Mouse (Mus musculus) T-helper 17 cell (primary cell): ENCODE results near the gene Zbtb21.
"Not testable (repeated sequence)": the region's sequence is repeated elsewhere in the genome, so short reads cannot be mapped to it uniquely, and the experiment has no call there.

Source experiments
- in situ Hi-C, 2 experiments: fragments of 300-600 bp; cut with MboI, MseI; formaldehyde crosslinking; loops; 1 replicate in 1 of 2; 2 replicates in 1 of 2; pipeline ENCODE4 v1.15.1; 2025; ENCODE audit warnings: high pct_unique_total_duplicates in 2 of 2

The Zbtb21 gene

DNA sequence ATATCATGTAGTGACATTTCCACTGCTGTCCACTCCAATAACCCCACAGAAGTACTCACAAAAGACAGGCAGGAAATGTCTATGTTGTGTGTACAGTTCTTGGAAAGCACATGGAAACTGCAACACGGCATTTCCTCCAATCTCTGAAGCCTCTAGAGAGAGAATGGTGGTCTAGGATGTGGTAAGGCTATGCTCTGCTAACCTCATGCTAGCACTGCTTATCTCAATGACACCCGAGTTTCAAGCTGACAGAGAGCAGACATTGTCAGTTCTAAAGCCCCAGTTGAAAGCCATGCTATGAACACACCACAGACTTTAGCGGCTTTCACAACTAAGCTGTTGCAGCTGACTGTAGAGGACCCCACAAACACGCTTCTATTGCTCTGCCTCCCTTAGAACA is 13.6 kb downstream of the Zbtb21 start:
- in situ Hi-C loops = no loop called here

DNA sequence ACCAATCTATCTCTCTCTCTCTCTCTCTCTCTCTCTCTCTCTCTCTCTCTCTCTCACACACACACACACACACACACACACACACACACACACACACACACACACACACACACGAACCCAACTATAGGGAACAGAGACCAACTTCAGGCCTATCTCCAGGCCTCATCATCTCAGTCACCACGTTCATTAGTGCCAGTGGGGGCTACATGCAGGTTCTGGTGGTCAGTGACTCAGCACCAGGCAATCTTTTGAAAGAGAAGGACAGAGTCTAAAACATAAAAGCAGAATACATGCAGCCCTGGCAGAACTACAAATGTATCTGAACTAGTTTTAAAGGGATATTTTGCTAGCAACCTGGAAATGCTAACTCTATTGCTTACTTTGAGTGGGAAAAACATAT is 15.4 kb downstream of the Zbtb21 start:
- in situ Hi-C loops = not testable (repeated sequence)

DNA sequence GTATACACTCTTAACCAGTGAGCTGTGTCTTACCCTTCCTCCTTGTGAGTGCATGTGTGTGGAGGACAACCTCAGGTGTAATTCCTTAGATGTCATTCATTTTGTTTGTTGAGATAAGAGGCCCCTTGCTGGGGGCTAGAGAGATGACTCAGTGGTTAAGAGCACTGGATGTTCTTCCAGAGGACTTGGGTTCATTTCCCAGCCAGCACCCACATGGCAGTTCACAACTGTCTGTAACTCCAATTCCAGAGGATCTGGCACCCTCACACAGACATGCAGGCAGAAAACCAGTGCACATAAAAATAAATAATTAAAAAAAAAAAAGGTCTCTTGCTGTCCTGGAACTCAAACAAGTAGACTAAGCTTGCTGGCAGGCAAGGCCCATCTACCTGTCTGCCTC is 20.6 kb downstream of the Zbtb21 start:
- in situ Hi-C loops = no loop called here

DNA sequence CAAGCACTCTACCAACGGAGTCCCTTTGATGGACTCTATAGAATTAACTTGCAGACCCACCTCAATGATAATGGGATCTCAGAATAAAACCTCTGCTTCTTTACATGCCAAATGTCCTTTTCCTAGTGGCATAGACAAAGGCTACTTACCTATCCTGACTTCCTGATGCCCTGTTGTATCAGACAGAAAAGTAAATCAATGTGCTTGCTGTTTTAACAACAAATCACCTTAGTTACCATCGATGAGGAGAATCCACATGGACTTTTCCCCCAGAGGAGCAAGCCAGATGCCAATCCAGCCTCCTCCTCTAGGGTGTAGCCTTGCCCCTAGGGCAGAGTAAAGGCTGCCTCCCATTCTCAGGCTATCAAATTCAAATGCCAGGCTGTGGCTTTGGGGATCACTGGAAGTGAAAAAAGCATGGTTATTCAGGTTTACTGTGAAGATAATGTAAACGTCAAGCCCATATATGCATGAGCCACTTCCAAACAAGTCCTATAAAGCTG is 21.9 kb downstream of the Zbtb21 start:
- in situ Hi-C loops = no loop called here

DNA sequence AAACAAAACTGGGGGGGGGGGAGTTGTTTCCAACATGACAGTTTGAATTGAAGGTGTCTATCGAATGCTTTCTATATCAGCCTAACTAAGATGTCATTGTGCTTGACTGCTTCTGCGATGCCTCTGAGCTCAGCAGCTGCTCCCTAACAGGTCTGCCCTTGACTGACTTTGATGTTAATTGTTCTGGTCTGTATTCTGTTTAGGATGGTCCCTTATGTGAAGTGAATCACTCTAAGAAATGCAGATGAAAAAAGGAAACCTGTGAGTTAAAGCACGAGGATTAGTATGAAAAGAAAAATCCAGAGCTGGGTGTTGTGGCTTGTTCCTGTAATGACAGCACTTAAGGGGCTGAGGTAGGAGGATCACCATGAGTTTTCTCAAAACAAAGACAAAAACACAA is 26.6 kb downstream of the Zbtb21 start:
- in situ Hi-C loops = no loop called here

DNA sequence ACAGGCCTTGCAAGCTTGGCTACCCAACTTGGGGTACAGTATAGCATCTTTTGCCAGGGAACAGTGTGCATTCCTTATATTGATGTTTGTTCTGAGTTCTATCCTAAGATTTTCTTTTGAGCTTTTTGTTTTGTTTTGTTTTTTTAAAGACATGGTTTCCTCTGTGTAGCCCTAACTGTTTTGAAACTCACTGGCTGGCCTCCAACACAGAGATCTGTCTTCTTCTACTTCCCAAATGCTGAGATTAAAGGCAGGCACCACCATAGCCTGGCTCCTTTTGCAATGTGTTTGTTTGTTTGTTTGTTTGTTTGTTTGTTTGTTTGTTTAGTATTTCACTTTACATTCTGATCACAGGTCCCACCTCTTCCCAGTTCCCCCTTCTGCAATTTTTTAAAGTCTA is 32.2 kb downstream of the Zbtb21 start:
- in situ Hi-C loops = no loop called here

DNA sequence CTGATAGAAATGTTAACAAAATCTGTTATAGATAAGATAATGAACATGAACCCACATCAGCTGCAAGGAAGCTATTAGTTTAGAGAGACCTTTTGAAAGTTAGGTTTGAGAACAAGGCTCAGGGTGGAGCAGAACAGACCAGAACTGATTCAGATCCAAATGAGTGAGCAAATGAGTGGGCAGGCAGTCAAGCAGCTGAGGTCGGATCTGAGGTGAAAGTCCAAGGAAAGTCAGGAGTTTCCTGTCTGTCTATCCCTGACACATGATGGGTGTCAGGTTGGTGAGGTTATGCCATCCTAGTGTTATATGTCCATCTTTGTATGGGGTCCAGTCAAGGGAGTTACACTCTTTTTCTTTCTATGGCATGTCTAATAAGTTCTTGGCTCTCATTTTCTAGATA is 32.9 kb downstream of the Zbtb21 start:
- in situ Hi-C loops = no loop called here

DNA sequence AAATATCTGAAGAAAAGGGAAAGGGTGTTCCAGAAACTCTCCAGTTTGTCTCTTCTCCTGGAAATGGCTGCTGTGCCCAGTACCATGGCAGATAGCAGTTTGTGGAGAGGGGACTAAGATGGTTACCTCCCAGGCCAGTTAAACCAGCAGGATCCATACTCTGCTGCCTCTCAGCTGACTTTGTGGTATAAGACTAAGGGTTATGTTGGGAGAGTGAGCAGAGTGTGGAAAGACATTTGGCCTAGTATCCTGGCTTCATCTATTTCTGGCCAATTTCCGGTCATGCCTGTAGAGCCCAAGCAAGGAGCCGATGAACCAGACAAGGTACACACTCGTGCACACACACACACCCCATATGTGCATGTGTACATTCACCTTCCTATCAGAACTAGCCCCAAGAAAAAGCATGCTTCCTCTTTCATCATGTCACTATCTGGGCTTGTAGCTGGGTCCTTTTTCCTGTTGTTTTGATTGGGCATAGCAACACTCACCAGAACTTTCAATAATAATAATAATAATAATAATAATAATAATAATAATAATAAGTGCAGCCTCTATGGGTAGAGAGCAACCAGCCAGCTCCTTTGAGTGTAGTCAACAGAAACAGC is 35.0 kb downstream of the Zbtb21 start:
- in situ Hi-C loops = no loop called here

DNA sequence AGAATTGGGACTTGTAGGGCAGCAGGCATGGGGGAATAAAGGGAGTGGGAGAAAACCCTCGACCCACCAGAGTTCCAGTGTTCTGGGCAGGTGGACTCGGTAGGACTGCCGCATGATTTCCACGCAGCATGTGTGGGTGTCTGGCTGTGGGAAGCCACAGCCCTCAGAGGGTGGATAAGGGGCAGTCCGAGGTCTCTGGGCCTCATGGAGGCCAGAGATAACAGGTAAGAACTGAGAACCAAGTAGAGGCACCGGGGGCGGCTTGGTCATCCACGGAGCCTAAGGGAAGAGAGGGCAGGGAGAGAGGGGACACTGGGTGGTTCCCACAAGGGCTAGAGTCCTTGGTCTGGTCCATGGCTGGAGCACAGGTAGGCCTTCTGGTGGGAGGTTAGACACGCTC is 36.0 kb downstream of the Zbtb21 start:
- in situ Hi-C loops = no loop called here

DNA sequence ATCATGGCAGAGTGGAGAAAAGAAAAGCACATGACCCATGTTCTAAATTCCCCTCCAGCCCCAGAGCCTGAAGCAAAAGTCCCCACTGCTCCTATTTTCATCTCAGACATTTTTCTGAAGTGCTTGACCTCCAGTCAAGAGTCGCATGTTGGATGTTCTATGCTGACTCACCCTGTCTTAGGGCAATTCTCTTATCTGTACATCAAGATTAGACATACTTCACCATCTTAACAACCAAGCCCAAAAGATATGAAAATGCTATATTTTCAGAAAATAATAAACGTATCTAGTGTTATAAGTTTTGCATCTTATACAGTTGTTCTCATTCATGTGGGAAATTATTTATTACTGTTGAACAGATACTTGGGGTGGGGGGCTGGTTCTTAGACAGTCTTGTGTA is 36.7 kb downstream of the Zbtb21 start:
- in situ Hi-C loops = no loop called here

DNA sequence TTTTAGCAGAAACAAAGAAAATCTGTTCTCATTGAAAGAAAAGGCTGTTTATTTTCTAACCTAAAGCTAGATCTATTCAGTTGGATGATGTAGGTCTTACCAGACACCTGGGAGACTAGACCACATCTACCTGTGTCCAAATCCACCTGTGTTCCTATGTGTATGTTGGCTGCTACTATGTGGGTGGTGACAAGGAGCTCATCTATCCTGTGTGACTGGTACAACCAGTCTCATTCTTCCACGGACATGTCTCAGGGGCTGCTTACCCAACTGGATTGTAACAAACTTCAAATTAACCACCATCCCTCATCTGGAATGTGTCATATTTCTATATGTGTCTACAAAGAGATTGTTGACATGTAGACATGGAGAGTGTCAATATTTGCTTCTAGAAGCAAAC is 38.7 kb downstream of the Zbtb21 start:
- in situ Hi-C loops = loop anchor here in 1 of 2 experiments (5.0 kb wide), 1 partner anchor 41 kb away; no protein-coding TSS in a partner anchor

DNA sequence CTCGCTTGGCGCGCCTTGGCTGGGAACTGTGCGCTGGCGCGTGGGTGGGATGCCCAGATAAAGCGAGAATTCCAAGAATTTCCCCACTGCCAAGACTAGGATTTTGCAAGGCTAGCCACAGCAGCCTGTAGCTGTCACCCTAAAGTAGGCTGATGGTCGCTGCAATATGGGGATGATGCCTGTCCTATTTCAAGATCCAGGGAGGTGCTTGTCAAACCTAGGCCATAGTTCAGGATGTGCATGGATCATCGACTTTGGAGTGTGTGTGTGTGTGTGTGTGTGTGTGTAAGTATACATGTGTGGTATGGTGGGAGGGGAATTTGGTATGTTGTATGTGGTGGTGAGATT is 39.7 kb downstream of the Zbtb21 start:
- in situ Hi-C loops = loop anchor here in 1 of 2 experiments (5.0 kb wide), 1 partner anchor 40 kb away; no protein-coding TSS in a partner anchor

DNA sequence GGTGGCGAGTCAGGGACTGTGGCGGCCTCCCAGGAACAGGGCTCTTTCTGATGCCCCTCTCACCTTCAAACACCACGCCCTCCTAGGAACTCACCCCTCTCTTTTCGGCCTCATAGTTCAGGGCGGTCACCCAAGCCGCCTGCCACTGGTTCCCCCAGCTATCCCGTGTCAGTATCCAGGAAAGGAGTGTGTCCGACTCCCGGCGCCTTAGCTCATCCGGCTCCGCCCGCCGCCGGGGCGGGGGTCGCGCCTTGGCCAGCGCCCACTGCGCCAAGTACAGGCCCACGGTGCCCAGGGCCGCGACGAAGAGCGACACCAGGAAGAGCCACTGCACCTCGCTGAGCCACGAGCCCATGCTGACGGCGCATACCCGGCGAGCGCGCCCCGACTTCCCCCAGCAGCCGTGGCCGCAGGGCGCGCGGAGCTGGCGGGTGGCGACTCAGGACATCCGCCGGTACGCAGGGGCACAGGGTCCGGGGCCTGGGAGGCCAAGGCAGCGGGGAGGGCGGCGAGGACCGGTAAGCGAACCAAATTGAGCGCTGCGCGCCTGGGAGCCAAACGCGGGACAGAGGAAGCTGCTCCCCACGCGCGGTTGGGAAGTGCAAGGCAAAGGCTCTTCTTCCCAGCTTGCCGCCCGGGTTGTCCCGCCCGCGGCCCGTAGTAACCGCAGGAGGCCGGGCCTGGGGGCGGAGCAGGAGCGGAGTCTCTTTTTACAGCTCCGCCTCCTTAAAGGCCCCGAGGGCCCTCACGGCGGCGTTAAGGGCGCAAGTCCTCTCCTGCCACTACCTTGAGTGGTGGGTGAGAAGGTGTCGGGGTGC is 40.3 kb downstream of the Zbtb21 start:
- in situ Hi-C loops = loop anchor here in 1 of 2 experiments (5.0 kb wide), 1 partner anchor 40 kb away; no protein-coding TSS in a partner anchor

DNA sequence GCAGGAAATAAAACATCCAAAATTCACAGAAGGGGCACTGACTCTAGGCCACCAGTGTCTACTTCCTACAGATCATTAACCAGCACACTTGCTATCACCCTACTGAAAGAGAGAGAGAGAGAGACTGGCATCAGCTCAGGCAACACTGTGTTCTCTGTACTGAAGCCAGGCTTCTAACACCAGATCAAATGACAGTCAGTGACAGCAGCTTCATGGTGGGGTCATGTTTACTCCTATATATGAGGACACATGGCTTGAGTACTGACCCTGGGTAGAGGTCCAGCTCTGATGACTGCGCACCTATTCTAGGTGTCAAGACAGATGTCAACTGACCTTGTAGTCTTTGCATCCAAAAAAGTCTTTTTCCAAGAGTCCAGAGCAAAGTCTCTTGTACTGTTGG is 41.8 kb downstream of the Zbtb21 start:
- in situ Hi-C loops = loop anchor here in 1 of 2 experiments (5.0 kb wide), 1 partner anchor 38 kb away; no protein-coding TSS in a partner anchor

DNA sequence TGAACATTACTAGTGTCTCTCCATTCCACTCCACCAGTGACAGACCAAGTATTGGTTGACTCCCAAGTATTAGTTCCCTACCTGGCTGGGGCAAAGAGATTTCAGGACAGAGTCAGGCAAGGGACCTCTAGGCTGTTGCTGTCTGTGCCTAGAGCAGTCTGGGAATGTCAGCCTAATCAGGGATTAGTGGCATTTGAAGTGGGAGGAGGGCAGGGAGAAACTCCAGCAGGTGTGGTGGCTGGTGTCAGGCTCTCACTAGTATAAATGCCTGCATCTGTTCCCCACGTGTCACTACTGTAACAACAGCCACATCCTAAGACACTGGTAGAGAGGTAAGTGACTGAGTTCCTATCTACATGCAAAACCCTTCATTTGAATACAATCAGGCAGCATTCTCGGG is 42.6 kb downstream of the Zbtb21 start:
- in situ Hi-C loops = loop anchor here in 1 of 2 experiments (5.0 kb wide), 1 partner anchor 37 kb away; no protein-coding TSS in a partner anchor

DNA sequence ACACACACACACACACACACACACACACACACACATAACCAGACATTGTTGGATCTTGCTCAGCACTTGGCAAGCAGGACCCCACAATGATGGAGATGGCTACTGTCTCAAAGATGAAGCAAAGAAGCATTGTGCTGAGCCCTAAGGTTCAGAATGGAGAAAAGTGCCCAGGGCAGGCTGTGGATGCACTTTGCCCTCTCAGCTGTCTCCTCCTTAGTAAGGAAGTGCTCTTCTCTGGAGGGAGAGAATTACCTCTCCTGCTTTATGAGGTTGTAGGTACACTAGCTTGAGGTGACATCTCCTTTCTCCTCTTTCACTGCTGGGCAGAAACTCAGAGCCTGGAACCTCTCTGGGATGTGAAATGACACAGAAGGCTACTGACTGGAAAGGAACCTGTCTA is 49.5 kb downstream of the Zbtb21 start:
- in situ Hi-C loops = no loop called here

DNA sequence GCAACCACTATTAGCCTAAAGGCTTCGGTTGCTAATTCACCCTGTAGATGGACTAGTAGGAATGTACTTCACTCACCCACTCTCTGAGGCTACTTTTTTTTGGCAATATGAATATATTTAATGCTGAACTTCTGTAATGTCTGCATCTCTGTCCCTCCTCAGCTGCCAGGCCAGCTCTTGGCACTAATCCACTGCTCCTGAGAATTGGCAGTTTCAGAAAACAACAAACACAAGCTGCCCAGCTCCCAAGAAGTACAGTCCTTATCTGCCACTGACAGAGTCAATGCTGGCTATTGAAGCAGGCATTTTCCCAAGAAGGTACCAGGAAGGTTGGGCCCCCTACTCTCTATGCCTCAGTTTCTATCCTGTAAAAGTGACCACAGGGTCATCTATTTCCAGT is 53.1 kb downstream of the Zbtb21 start:
- in situ Hi-C loops = no loop called here

DNA sequence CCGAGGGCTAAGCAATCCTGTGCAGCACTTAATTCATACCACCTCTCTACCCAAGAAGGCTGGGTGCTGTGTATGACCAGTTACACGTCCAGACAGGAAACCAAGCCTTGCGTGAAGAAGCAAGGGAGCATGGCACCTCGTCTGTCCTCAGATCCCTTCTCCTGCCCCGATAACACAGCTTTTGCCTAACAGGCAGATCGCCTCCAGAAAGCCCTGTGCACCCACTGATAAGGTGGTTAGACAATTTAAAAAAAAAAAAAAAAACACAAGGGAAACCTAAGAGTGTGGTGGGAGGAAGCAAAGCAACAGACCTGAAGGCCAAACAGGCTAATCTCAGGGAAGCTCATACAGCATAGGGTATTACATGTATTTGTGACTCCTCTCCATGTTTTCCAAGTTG is 54.9 kb downstream of the Zbtb21 start:
- in situ Hi-C loops = no loop called here

DNA sequence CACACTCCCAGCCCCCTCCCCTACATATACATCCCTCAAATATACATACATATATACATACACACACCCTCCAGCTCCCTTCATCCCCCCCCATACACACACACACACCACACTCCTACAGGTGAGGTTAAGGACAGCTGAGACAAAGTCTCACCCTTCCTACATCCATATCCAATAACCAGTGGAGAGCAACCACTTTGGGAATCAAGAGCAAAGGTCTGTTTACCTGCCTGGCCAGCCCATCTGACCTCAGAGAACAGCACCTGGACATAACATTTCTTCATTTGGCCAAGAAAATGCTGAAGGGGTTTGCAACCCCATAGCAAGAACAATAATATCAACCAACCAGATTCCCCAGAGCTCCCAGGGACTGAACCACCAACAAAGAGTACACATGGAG is 56.1 kb downstream of the Zbtb21 start:
- in situ Hi-C loops = no loop called here

DNA sequence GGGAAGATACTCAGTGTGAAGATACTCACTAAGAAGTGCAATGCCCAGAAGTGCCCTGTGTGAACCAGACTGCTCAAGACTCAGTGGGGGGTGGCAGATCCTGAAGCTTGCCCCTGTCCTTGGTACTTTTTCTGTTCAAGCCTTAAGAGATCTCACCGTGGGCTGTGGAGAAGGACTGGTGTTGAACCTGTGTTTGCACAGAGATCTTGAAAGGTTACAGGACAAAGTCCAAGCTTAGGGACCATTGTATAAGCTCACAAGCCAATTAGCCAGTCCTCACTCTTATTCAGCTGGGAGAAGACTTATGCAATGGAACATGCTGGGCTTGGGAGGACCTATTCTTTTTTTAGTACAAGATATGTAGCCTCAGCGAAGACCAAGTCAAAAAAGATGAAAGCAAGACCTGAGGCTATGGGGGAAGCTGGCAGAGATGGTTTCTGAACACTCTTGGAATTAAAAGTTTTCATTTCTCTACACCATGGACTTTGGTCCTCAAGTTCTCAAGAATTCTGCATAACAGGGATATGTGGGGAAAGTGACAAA is 56.9 kb downstream of the Zbtb21 start:
- in situ Hi-C loops = no loop called here

DNA sequence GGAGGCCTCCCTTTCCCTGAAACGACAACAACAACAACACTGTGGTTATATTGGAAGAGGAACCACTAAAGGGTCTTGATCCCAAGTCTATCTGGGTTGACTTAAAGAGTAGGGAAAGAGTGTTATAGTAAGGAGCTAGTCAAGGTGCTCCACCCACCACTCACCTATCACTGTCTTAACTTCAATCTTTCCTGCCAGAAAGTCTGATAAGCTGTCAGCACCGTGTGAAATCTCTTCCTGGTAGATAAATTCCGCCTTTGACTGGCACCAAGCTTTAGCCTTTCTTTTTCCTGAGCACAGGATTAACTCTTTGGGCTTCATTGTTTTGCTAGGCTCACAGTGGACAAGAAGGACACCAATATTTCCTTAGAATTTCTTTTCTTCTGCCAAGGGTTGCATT is 58.4 kb downstream of the Zbtb21 start:
- in situ Hi-C loops = no loop called here

DNA sequence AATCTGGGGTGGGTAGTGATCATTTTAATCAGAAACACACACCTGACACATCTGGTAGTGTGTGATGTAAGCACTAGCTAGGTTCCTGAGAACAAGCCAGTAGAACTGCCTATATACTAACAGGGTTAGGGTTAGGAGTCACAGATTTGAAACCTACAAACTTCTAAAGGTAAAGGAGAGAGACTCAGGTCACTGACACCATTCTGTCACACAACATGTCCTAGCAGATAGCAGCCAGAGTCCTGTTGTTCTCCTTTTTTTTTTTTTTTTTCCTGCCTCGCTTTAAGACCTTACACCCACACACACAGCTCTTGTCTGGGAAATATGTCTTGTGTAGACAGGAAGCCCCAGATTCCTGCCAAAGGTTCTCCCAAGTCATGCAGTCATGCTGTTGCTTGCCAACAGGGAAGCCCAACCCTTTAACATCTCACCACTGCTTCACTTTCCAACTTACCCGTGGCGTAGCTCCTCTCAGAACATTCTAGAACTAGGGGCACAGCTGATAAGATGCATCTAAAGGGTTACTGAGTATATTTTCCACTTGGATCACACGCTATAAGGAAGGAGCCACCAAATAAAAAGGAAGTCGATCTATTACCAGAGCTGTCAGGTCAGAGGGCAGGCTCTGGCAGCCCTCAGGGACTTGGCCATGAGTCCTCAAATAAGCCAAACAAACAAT is 64.9 kb downstream of the Zbtb21 start:
- in situ Hi-C loops = no loop called here
